Mouse (Mus musculus): Measurements from ENCODE around the gene Anp32b.

Anp32b gene

DNA sequence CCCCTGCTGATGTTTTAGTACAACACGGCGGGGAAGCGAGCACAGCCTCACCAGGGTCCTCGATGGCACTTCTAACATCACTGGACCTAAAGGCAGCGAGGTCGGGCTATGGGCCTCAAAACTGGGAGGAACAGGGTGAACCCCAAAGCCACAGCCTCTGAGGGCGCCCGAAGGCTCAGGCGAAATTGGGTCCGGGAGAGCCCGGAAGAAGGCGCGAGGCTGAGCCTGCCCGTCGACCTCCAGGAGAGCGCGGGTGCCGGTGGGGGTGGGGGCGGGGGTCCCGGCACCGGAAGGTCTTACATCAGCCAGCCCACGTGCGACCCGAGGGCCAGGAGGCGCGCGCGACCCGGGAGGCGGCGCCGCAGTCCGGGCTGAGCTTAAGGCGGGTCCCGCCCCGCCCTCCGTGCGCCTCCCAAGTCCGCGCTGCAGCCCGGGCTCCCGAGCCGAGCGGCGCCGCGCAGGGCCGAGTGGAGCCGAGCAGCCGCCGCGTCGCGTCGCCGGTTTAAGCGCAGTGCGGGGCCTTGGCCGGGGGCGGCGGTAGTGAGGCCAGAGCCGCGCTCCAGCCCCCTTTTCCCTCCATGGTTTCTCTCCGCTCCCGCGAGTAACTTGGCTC, at the start of gene Anp32b:
Gene Anp32b (plus strand): TSS at position 384 of the 613 bp plus-strand sequence.
- DNase-seq, result peak; percentile 97

DNA sequence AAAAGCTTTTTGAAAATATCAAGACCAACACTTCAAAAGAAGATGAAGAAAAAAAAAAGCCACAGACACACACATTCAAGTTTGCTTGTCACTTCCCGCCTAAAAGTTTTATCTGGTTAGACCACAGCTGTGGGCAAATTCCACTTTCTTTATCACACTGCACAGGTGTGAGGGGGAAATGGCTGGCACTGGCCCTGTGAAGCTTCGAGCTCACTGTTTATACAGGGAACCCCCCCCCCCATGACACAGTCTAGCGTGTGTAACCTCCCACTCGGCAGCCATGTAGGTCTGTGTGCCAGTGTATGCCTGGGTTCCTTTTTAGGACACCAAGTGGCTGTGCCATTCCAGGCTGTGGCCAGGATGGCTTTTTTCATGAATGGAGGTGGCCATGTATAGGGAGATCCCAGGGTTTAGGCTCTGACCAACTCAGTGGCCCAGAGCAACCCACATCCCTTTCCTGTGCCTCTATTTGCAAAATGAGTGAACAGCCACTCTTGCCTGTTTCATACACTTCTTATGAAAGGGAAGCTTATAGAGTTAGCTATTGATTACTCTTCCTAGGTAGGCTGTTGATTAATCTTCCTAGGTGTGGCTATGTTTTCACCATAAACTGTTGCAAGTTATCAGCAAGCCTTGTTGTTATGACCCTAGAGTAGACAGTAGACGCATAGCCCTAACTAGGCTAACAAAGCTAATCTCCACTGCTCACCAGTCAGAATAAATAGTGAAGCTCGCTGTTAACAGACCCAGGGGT, 46.5 kb upstream of the Anp32b start:
- DNase-seq, result no peak

DNA sequence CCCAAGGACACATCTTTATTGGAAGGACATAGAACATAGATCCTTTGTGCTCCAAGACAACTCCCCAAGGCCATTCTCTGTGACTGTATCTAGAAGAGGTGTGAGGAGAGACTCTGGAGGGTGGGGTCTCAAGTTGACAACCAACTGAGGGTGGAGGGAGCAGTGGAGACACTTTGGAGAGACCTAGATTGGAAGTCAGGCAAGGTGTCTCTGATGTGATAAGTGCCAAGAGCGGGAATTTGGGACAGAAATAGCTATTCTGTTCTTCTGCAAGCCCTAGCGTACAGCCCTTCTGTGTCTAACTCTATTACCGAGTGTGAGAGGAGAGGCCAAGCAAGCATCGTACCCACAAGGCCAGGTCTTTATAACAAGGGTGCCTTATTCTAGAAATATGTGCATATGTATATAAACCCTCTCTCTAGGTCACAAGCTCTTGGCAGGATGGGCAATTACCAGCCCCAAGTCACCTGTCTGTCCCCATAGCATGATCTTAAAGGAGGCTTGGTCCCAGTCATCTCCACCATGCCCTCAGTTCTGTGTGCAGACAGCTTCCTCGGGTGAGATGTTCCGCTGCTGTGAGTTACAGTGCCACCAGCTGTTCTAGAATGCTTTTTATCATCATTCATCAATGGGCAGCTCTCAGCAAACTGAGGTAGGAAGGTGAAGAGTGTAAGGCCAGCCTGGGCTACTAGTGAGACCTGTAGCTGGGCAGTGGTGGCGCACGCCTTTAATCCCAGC, 43.6 kb upstream of the Anp32b start:
- no peak for DNase-seq

DNA sequence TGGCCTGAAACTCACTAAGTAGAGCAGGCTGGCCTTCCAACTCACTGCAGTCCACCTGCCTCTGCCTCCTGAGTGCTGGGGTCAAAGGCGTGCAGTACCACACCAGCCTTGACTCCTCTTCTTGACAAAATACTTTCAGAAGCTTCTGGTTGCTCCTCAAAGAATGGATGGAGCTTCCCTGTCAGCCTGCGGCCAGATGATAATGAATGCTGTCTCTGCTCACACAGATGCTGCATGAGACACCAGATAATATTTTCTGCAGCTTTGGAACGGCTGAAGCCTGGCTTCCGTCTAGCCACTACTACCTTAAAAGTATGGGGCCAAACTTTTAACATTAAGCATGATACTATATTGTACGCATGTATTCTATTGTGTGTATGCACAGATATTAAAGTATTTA, 40.0 kb upstream of the Anp32b start:
- DNase-seq, result no peak

DNA sequence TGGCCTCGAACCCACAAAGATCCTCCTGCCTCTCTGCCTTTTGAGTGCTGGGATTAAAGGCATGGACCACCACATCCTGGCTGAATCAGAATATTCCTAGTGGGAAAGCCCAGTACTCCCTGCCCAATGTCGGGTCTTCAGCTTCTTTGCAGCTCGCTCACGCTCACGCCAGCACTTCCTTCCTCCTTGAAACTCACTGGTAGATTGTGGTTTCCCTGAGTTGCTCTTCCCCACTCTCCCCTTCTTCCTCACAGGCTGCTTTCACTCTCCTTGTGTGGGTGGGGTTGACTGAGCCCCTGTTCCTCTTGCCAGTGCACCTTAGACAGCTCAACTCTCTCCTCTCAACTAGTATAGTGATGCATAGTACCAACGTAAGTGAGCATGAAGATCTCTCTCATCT, 39.2 kb upstream of the Anp32b start:
- no peak for DNase-seq

DNA sequence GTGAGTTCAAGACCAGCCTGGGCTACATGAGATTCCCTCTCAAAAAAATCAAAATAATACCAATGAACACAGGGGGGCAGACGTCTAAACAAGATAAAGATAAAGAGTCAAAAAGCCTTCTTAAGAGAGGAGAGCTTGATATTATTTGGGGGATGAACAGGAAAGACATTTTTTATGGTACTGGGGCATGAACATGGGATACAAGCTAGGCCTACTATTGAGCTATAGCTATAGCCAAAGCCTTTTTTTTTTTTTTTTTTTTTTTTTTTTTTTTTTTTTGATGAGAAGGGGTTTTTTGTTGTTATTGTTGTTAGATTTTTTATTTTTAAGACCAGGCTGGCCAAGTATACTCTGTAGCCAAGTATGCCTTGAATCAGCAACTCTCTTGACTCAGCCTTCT, 38.6 kb upstream of the Anp32b start:
- DNase-seq, result no peak

DNA sequence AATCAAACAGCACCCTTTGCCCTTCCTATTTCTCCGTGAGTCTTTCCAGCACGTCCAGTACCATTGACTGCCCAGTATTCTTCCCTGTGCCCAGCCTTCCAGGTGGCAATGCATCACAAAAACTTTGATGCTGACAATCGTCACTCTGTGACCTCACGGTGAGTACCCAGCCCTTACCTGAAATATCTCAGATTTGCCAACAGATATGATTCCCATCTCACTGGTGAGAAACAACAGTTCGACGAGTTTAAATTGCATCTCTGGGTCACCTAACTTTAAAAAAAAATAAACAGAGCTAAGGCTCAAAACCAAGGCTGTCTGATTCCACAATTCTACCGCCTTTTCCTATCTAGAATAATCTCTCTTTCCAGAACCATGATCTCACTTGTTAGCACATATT, 37.3 kb upstream of the Anp32b start, which contains the start of gene Hemgn:
Gene Hemgn (minus strand): TSS at position 101 of the 400 bp plus-strand sequence.
- no peak for DNase-seq

DNA sequence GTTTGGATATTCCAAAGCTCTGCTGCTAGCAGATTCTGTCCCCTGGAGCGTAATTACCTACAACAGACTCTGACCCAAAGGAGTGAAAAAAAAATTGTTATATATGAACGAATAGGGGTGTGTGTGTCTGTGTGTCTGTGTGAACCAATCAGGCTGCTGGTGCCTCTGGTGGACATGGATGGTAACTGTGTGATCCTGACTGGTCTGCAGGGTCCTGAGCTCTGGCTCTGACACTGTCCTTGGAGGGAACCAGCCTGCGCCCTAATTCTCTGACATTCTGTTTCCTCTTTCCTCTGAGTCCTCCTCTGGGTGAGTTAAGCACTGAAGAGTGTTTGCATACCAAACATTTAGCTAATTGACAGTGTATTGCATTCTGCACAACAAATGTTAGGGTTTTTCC, 33.2 kb upstream of the Anp32b start:
- peak; percentile 28 to 39 for DNase-seq

DNA sequence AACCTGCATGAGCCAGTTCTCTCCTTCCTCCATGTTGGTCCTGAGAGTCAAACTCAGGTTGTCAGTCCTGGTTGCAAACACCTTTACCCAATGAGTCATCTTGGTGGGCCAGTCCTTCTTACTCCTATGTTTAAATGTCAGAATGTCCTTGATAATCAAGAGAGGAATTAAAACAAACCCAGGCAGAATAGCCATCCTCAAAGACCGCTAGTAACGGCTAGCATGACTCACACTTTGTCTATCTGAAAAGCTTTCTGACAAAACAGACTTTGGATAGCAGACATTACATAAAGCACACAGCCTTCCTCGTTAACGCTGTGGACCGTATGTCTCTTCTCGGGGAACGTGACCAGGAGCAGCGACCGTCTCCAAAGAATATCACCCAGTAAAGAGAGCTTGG, 31.9 kb upstream of the Anp32b start:
- DNase-seq, result no peak

DNA sequence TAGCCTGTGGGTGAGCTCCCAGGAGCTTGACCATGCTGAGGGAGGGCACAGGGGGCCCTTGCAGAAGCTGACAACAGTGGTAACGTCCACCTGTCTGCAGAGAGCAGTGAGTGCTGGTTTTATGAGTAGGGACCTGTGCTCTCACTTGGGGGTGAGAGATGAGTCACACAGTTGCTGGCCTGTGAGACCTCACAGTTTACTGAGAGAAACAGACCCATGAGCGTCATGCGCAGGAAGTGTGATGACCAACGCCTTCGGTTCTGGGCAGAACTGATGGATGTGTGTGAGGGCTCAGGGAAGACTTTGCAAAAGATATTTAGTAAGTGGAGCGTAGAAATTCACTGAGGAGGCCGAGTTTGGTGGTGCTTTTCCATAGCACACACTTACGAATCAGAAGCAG, 28.1 kb upstream of the Anp32b start:
- no peak for DNase-seq

DNA sequence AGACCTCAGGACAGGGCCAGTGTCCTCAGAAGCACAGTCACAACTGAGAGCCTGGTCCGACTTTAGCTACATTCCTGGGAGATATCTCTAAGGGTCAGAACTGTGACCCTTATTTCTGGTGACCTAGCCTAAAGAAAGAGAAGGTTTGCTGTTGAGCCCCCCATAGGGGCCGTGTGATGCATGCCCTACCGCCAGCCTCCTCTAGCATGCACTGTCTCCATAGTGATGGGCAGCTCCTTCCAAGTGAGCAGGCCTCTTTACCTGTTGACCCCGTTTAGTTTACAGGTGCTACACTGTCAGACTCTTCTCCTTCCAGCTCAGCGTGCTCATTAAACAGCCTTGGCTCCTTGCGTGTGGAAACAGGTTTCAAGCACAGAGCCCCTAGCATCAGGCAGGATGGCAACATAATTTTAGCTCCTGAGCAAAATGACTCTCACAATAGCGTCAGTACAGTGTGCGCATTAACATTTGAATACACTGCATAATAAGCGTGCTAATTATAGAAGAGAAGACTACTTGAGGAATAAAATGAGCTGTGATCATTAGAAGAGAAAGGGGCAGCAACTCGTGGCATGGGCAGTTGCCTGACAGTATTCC, 21.7 kb upstream of the Anp32b start:
- no peak for DNase-seq

DNA sequence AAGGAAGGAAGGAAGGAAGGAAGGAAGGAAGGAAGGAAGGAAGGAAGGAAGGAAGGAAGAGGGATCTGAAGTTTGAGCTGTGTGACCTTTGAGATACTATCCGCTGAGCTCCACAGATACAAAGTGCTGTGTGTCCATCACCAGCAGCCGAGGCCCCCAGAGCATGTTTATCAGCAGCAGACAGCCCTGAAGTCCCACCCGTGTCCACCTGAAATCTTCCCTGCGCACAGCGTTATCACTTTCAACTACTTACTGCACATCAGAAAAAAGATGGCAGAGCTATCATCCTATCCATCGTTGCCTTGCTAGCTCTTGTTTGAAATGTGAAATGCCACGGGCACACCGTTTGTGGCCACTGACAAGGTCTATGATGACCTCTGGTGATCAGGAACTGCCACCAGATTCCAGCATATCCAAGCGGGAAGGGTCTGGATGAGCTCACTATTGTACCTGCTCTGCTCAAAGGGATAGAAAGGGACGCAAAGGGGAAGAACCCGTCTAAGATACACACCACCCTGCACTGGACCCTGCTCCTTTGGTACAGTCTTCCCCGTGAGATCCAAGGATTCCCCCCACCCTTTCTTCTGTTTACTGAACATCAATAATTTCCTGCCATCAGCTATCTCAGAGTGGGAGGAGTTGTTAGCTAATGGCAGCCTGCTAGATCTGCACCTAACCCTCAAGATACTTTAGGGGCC, 18.2 kb upstream of the Anp32b start:
- no peak for DNase-seq

DNA sequence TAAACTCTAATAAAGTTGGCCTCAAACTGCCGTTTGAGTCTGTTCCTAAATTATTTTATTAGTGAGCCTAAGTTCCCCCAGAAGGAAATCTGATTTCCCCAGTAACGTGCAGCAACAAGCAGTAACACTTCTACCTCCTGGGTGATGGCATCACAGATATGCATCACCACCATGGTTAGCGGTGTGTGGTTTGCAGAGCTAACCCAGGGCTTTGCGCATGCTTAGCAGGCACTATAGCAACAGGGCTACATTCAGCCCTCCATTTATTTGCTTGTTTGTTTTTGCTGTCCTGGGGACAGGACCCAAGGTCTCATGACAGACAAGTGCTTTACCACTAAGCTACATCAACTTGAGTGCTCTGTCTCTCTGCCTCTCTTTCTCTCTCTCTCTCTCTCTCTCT, 8.2 kb upstream of the Anp32b start:
- DNase-seq, result no peak

DNA sequence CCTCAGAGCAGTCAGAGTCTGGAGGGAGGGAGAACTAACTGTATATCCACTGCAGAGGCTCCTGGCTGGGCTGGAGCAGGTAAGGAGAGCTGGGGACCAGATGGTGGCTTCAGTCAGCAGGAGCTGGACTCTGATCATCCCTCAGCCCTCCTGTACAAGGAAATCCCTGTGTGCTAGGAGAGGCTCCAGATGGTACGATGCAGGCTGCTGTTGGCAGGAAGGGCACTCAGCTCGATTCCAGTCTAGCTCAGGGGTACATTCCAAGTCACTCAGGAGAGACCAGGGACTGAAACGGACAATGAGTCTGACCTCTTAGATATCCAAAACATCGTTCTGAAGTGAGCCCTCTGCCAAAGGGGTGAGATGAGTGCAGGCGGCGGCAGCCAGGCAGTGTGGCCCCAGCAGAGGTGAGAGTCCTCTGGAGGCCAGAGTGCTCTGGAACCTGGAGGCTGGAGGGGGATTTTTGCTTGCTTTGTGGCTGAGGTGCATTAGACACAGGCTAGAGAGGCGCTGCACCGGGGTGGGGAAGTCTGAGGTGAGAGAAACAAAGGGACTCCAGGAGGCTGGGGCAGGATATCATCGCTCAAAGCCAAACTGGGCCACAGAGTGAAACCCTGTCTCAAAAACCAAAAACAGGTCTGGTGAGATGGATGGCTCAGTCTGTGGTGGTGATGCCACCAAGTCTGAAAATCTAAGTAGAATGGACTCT, 5.3 kb upstream of the Anp32b start:
- peak; percentile 74 to 82 for DNase-seq

DNA sequence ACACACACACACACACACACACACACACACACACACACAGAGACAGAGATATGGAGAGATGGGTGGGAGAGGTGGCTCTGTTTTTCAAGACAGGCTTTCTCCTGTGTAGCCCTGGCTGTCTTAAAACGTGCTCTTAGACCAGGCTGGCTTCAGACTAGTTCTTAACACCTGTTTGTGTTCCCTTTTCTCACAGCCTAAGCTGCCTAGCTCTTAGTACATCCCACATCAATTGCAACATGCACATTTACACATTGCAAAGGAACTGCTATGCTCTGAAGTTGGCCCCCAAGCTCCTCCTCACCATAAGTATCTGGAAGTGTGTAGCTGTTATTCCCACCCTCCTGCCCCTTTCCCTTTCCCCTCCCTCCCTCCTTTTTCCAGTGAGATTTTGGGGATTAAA, 3.2 kb upstream of the Anp32b start:
- DNase-seq, result no peak

DNA sequence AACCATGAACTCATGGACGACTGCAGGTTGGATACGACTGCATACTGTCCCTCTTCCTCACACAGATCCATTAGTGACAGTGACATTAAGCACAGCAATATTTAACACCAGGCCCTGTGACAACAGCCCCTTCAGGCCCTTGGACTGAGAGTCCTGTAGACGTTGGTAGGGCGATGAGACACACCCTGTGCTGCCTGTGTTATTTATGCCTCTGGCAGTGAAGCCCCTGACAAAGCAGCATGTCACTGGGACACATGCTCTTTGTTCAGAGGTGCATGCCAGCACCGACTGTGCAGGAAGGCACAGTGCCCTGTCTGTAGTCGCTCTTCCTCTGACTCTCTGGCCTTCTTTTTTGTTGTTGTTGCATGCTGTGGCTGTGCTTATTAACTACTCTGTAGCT, 1.8 kb upstream of the Anp32b start:
- peak; percentile 87 to 92 for DNase-seq

DNA sequence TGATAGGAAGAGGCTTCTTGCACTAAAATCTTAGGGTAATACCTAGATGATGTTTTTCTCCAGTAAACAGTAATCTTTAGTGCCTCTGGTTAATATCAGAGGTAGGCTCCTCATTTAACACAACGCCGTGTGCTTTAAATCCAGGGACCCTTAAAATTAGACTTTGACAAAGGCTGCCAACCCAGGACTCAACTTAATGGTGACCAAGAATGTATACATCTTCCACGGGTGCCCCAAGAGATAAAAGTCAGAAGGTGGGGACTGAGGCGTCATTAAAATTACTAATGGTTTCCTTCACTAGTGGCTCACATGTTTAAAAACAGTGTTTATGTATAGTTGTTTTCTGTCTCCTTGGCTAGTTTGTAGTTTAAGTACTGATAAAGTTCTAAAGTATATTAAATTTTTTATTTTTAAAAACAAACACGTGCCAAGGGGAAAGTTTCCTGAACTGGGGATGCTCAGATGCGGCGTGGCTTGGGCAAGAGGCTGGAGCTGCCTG, 633 bp upstream of the Anp32b start:
- DNase-seq, result no peak

DNA sequence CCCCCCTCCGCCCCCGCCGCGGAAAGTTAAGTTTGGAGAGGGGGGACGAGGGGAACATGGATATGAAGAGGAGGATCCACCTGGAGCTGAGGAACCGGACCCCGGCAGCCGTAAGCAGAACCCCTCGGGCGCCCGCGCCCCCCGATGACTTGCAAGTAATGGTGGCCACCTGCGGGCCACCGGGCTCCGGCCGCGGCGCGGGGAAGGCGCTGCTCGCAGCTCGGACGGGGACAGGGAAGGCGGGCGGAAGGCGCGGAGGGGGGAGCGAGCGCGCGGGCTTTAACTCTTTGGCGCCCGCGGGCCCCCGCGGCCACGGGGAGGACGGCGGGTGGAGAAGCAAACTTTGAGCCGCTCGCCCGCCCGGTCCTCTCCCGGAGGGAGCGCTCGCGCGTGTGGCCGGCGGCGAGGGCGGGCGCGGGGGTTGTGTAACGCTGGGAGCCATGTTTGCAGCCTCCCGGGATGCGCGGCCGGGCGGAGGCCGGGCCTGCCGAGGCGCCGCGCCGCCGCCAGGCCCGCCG, 597 bp downstream of the Anp32b start:
- DNase-seq, result peak; percentile 83 to 85

DNA sequence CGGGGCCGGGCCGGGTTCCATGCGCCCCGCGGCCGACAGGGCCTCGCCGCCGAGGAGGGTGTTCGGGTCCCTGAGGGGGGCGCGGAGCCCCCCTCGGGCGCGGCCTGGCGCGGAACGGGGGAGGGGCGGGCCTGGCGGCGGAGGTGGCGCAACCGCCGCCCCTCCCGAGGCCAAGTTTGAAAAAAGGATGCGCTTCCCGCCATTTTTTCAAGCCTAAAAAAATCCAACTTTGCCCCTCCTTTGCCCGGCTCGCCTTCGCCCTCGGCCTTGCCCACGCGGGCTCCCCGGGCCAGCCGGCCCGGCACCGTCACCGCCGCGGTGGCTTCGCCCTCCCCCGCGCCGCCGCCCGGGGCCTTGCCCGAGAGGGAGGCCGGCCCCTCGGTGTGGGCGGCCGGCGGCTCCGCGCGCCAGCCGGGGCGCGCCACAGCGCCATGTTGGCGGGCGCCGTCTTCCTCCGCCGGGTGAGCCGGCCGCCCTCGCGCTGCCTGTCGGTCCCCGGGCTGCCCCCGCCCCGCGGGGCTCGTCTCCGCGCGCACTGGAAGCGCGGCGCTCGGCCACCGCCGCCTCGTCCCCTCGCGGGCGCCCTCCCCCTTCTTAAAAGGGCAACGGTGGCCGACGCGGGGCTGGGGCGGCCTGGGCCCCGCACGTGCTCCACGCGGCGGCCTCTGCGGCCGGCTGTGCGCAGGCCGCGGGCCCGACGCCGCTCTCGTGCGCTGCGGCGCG, 1.2 kb downstream of the Anp32b start:
- peak; percentile 84 to 88 for DNase-seq

DNA sequence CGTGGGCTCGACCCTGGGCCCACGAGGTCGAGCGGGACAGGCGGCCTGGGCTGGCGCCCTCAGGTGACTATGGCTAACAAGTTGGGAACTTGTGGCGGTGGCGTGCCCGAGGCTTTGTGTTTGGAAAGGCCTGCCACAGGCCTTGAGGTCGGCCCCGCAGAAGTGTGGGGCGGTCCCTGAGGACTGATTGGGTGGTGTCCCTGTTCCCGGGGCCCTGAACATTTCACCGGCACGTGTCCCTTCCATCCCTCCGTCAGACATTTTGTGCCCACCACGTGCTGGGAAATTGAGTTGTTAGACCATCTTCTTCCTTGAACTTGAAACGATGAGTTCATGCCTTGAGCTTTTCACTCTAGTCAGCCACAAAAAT, 1.8 kb downstream of the Anp32b start:
- DNase-seq, result peak; percentile 68

Data from cerebellum, postnatal 10 days (tissue).